Mouse (Mus musculus) cerebellum, adult 9-10 months (tissue): ENCODE data around the gene Fam209.

Experiments used
- DNase-seq: peaks from one replicate; pipeline ENCODE4 v3.0.0; 2022

The Fam209 gene

DNA sequence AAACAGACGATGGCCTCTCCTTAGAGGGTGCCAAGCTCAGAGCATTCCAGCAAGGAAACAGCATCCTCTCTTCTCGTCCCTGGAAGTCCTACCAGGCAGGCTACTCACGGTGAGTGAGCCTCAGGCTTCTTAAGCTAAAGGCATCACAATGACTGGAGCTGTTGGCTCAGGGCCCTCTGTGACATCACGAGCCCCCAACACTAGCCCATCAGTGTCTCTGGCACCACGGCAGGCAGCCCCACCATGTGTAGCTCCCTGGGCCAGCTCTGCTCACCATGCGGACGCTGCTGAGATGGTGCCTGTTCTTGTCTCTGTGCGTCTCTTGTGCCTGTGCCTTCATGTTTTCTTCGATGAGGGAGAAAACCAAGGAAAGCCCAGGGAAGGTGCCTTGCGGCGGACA, at the start of gene Fam209:
Gene Fam209, plus strand, starts transcription at position 203 of the 400 bp plus-strand sequence.
- DNase-seq: no peak

- DNase-seq: no peak
Observed at GRCm38 (mm10) chr2:172430609-172431008, 41.7 kb upstream of the Fam209 start.

- no peak for DNase-seq
Observed at GRCm38 (mm10) chr2:172433746-172434145, 38.6 kb upstream of the Fam209 start.

DNA sequence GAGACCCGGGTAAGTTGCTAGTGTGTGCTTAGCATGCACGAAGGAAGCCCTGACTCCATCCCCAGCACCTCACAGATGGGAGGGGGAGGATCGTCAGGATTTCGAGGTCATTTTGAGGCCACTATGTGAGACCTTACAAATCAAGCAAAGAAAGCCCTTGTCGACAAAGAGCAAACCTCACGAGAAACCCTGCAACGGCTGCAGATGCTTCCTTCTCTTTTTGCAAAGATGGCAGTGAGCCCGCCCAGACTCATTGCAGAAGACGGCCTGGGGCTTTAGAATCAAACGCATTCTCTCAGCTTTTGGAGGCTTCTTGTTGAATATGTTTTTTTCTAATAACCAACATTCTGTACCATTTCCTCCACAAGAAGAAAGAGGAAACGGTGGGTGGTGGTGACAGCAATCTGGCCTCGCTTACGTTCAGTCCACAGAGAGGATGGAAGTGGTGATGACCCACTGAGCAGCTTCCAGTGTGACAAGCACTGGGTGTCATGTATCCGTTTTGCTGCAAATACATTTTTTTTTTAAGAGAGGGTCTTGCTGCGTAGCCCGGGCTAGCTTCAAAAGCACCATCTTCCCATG, 34.9 kb upstream of the Fam209 start:
- no peak for DNase-seq

DNA sequence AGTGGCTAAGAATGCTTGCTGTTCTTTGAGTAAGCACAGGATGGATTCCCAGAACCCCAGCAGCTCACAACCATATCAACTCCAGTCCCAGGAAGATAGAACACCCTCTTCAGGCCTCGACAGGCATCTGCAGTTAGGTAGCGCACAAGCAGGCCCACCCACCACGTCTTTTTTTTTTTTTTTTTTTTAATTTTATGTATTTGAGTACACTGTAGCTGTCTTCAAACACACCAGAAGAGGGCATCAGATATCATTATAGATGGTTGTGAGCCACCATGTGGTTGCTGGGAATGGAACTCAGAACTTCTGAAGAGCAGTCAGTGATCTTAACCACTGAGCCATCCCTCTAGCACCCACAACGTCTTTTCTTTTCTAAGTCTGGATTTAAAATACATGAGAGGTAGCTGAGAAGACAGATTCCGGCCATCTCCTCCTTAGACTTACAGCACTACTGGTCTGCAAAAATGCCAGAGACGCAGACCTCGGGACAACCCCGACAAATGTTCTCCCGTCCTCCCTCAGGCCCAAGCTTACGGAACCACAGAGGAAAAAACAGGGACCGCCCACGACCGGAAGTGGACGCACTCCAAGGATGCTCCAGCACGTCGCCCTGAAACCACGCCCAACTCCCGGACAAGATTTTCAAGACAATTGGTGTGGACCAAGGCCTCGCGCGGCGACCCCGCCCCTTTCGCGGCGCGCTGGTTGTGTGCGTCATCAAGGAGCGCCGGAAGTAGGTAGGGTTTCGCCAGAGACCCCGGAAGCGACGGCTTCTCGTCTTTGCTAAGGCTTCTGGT, 32.3 kb upstream of the Fam209 start, which contains the start of gene Rtf2:
Gene Rtf2, plus strand, starts transcription at position 714 of the 797 bp plus-strand sequence.
- peak; percentile 99 for DNase-seq

GRCm38 (mm10) chr2:172440640-172441005, 31.7 kb upstream of the Fam209 start:
- DNase-seq: no peak

- DNase-seq: no peak
Observed at GRCm38 (mm10) chr2:172441176-172441575, 31.1 kb upstream of the Fam209 start.

GRCm38 (mm10) chr2:172445617-172446016, 26.7 kb upstream of the Fam209 start:
- DNase-seq: no peak

DNA sequence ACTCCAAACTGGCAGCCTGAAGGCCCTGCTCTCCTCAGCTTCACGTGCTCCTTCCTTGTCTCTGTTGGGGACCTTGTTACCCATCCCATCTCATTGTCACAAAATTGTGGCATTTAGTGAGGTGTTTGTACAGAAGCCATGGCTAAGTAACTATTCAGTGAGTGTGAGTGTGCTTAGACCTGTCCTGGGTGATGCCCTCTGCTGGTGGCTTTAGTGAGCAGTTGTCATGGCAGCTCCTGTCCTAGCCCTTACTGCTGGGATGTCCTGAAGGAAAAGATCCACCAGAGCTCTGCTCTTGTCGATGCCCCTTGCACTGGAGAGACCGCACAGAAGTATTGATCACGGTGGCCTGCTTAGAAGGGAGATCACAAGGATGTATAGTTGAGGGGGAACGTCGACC, 25.0 kb upstream of the Fam209 start:
- no peak for DNase-seq

DNA sequence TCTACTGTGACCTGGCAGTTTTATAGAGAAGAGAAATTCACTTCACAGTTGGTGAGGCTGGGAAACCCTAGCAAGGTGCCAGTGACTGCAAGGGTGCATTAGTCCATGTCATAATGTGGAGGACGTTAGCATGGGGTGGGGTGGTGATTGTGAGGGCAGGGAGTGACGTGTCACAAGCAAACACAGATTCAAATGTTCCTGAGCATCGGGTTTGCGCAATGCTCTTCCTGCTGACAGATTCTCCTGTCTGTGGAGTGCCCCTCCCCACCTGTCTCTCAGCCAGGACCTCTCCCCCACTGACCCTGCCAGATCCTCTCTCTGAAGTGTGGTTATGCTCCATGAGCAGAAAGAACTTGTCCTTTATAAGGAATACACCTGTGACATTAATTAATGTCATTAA, 24.0 kb upstream of the Fam209 start:
- DNase-seq: no peak

DNA sequence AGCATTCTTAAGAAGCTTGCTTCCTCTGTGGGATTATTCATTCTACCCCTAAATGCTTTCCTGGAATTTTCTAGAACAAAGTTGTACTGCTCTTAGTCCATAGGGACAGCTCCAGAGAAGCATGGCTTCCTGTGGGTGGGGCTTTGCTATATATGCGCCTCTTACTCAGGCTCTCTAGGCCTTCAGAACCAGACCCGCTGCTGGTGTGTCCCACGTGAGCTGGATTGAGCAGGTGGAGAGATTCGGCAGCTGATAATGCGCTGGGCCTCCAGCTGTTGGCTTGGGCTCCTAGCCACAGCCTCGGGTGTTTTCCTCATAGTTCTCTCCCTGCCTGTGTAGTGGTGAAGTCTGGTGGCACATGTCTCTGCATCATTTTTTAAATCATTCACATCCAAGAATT, 21.7 kb upstream of the Fam209 start:
- no peak for DNase-seq

DNA sequence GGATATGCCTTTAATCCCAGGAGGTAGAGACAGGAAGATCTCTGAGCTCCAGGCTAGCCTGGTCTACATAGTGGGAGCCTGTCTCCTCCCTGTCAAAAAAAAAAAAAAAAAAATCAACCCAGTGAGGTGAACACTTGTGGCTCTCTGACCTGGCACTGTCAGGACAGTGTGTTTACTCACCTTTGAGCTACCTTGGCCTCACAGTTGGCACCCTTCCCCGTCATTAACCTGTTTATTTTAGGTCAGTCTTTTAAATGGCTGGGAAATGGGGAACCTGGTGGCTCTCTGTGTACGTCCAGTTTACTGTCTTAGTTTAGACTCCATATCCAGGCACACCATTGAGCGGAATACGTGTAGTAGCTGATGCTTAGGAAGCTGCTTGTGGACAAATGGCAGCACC, 20.3 kb upstream of the Fam209 start:
- no peak for DNase-seq

- no peak for DNase-seq
Observed at GRCm38 (mm10) chr2:172452458-172452857, 19.9 kb upstream of the Fam209 start.

DNA sequence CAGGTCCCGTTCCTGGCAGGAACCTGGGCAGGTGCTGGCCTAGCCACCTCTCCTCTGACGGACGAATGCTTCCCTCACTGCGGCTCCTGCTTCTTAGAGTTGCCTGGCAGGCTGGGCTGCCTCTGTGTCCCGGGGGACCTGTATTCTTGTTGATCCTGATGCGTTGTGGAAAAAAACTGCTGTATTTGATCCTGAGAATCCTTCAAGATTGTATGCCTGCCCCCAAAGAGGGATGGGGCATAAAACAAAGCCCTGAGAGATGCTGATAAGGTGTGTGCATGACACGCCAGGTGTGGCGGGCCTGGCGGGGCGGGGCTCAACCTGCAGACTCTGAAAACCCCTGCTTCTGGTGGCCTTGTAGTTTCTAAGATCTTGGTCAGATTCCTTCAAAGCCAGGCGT, 13.8 kb upstream of the Fam209 start, which contains the start of gene Gcnt7:
Gene Gcnt7, minus strand, starts transcription at position 101 of the 400 bp plus-strand sequence.
- no peak for DNase-seq

DNA sequence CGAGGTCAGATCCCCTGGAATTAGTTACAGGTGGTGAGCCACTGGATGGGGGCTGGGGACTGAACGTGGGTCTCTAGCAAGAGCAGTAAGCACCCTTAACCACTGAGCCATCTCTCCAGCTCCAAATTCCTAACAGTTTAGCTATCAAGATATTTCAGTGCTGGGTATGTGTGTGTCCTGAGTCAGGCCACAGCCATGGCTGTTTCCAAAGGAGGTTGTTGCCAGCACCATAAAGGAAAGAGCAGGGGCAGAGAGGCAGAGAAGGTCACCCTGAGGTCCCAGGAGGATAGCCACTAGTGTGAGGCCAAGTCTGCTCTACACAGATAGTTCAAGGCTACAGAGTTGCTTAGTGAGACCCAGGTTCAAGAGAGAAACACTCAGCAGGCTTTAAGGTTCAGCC, 11.7 kb upstream of the Fam209 start:
- no peak for DNase-seq

- DNase-seq: no peak
Observed at GRCm38 (mm10) chr2:172462813-172463212, 9.5 kb upstream of the Fam209 start.

GRCm38 (mm10) chr2:172466427-172467132, 5.7 kb upstream of the Fam209 start:
- no peak for DNase-seq

DNA sequence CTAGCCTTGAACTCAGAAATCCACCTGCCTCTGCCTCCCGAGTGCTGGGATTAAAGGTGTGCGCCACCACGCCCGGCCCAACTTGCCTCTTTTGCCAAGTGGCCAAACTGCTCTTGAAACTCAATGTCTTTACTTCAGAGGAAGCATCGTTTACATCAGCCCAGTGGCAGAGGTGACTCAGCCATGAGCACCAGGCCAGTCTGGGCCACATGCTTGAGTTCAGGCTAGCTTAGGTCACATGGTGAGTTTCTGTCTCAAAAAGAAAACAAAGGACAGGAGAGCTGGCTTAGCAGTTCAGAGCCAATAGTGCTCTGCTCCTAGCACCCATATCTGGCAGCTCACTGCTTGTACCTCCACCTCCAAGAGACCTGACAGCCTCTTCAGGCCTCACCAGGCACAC, 5.1 kb upstream of the Fam209 start:
- no peak for DNase-seq

- DNase-seq: no peak
Observed at GRCm38 (mm10) chr2:172468346-172468819, 3.9 kb upstream of the Fam209 start.

GRCm38 (mm10) chr2:172473591-172473990, 1.3 kb downstream of the Fam209 start:
- no peak for DNase-seq

DNA sequence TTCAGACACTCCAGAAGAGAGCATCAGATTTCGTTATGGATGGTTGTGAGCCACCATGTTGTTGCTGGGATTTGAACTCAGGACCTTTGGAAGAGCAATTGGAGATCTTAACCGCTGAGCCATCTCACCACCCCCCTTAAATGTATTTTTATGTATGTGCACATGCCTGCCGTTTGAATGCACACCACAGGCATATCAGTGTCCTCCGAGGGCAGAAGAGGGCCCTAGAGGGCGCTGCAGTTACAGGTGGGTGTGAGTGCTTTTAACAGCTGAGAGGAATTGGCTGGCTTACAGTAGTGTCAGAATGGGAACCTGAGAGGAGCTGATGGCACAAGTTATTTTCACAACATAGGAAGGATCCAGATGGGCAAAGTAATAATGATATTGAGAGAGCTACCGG, 2.6 kb downstream of the Fam209 start:
- DNase-seq: no peak

GRCm38 (mm10) chr2:172476707-172477260, 4.5 kb downstream of the Fam209 start:
- DNase-seq: no peak

GRCm38 (mm10) chr2:172477350-172477749, 5.0 kb downstream of the Fam209 start:
- no peak for DNase-seq
